Mouse (Mus musculus): Measurements from ENCODE around the gene Aspscr1.

Aspscr1 gene

DNA sequence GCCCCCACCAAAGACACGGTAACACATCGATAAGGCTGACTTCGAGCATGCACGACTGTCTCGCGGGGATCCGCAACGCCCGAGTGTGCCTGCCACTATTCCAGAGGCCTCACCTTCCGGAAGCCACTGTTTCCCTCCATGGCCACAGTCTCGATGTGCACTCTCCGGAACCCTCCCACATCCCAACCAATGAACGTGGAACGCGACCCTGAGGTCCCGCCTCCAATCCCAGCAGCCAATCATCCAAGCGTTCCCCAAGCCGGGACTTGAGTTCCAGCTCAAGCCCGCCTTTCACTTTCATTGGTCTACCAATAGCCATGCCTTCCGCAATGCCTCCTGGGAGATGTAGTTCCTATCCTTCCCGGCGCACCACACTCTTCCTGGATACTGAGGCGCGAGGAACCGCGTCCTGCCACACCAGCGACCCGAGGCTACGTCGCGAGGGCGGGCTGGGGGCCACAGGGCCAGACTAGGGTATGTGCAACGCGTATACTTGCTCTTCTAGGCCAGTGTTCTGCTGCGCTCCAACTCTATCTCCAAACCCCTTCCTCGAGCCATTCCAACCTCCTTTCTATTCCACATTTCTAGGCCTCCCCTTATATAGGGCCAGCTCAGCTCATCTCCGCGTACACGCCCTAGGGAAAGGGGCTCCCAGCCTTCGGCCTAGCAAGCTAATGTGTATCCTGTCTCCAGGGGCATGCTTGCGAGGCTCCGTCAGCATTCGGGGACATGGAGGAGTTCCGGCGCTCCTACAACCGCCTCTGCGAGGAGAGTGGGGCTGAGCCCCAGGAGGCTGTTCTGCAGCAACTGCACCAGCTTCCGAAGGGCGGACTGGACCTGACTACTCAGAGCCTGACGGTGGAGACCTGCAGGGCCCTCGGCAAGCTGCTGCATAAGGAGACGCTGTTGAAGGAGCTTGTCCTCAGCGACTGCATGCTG is 41.1 kb downstream of the Aspscr1 start, which contains the start of the genes Cenpx and Lrrc45:
Gene Cenpx (minus strand): TSS at position 159 of the 939 bp plus-strand sequence.
Gene Lrrc45 (plus strand): TSS at position 346 of the 939 bp plus-strand sequence.
- DNase-seq (ENCODE audit: low read depth, low spot score), result peak; percentile 99

DNA sequence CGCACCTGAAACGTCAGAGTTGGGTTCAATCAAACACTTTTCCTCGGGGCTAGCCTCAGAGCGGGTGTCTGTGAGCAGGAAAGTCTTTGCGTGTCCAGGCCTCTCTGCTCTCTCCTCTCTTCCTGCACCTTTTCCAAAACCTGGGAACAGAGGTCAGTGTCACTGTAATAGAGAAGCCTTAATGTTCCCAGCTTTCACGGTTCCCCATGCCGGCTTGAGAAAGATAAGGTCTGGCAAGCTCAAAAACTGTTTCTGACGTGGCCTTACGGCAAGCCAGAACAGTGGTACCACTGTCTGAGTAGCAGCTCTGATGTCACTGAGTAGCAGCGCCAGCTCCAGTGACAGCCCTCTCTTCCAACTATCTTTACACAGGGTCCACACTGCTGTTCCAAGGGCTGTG is 41.8 kb downstream of the Aspscr1 start:
- DNase-seq (ENCODE audit: low read depth, low spot score), result no peak

DNA sequence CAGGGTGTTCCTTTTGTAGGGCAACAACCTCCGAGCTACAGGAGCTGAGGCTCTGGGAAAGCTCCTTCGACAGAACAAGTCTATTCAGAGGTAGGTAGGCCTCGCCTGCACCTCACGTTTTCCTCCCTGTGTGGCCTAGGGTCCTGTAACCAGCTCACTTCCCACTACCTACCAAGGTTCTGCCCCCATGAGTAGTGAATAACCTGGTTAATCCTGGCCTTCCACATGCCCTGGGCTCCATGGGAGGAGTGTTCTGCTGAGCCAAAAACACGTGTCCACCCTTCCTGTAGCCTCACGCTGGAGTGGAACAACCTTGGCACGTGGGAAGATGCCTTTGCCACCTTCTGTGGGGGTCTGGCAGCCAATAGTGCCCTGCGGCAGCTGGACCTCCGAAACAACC is 42.4 kb downstream of the Aspscr1 start:
- no peak for DNase-seq (ENCODE audit: low read depth, low spot score)

DNA sequence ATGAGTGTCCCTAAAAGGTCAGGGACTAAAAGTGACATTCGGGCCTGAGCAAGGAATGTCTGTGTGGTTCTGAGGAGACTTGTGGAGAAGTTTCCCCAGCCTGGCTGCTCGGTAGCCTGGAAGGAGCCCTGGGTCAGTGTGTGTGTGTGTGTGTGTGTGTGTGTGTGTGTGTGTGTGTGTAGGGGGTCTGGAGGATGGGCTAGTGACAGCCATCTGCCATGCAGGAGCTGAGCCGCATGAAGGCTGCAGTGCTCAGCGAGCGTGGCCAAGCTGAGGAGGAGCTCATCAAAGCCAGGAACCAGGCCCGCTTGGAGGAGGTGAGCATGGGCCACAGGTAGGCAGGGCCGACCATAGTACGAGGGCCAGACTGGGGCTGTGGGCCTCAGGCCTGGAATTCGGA is 46.5 kb downstream of the Aspscr1 start:
- DNase-seq (ENCODE audit: low read depth, low spot score), result no peak

DNA sequence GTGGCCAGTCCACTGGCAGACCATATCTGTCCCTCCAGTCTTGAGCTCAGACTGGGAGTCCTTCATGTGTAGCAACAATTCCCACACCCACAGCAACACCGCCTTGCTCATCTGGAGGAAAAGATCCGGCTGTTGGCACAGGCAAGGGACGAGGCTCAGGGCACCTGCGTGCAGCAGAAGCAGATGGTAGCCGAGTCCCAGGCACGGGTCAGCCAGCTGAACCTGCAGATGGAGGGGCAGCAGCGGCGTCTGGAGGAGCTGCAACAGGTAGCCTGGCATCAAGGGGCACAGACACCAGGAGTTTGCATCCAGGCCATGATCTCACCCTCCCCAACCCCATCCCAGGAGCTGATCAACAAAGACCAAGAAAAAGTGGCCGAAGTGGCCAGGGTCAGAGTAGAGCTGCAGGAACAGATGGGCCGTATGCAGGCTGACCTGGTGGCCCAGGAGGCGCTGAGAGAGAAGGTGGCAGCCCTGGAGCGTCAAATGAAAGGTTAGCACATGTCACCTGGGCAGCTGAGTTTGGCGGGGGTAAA is 47.1 kb downstream of the Aspscr1 start:
- DNase-seq (ENCODE audit: low read depth, low spot score), result no peak

DNA sequence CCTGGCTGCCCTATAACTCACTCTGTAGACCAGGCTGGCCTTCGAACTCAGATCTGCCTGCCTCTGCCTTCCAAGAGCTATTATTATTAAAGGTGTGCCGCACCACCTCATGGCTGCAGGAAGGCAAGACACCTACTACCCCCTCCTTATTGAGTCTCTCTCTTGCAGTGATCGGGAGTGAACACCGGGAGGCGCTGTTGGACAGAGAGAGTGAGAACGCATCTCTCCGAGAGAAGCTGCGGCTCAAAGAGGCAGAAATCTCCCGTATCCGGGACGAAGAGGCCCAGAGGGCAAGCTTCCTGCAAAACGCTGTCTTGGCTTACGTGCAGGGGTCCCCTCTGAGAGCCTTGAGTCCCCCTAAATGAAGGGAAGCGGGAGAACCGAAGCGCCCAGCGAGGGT is 47.7 kb downstream of the Aspscr1 start:
- peak; percentile 96 for DNase-seq (ENCODE audit: low read depth, low spot score)

DNA sequence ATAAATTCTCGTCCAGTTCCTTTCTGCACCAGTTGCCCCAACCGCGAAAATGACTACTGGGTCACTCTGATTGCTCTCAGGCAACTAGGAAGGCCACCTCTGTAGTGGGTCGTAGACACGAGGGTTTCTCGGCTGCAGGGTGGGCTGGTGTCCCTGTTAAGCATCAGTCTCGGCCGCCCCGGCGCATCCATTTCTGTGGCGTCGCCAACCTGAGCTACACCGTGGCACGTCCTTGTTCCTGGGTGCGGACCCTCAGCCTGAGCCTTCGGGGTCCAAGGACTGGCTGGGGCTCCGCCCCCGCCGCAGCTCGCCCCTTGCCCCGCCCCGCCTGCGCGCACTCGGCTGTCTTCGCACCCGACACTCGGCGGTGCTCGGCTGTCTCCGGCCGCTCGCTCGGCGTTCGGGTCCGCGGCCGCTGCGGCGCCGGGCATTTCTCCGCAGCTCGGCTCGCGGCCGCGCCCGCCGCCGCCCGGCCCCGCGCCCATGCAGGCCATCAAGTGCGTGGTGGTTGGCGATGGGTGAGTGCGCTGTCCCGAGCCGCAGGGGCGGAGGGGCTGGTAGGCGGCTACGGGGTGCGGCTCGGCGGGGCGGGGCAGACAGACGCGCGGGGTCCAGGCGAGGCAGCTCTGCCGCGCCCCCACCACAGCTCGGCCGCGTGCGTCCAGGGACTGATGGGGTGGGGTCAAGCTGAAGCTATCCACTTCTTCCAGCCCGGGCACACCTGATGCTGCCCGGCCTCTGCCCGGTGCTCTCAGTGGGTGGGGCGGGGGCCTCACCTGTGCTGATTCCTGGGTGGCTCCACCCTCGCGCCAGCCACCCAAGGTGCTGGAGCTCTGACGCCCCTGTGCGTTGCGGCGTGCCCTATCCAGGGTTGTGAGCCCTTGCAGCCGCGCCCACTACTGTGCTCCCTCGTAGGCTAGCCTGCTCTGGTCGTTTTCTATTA is 48.6 kb downstream of the Aspscr1 start, which contains the start of gene Rac3:
Gene Rac3 (plus strand): TSS at position 347 of the 943 bp plus-strand sequence.
- DNase-seq (ENCODE audit: low read depth, low spot score), result peak; percentile 71

DNA sequence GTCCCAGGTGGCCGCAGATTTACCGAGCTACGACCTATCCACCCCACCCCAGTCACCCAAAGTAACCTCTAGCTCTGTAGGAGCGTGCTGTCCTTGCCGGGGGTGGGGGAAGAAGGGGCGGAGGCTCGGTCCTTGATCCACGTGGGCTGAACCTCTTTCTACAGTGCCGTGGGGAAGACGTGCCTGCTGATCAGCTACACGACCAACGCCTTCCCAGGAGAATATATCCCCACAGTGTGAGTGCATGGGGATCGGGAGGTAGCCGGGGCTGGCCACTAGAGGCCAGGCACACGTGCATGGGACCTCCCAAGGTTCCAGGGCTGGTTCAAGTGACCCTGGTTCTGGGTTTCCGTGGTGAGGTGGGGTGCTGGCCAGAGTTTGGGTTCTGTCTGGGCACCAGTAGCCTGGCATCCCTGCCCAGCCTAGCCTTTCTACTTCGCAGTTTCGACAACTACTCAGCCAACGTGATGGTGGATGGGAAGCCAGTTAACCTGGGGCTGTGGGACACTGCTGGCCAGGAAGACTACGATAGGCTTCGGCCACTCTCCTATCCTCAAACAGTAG is 49.4 kb downstream of the Aspscr1 start:
- DNase-seq (ENCODE audit: low read depth, low spot score), result no peak

DNA sequence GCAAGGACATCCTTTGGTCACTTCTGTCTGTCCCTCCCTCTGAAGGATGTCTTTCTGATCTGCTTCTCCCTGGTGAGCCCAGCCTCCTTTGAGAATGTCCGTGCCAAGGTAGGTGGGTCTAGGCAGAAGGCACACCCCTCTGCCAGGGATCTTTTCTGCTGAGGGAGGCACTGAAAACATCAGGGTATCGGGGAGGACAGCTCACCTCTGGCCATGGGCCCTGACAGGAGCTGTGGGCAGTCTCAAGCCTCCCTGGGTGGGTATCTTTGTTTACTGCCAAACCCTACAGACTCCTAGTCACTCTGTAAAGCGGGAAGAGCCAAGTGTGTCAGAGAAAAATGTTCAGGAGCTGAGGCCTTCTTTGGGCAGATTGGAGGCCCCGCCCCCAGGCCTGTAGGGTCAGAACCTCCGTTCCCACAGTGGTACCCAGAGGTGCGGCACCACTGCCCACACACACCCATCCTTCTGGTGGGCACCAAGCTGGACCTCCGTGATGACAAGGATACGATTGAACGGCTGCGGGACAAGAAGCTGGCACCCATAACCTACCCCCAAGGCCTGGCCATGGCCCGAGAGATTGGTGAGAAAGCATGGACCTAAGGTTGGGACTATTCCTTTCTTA is 50.1 kb downstream of the Aspscr1 start:
- DNase-seq (ENCODE audit: low read depth, low spot score), result no peak

DNA sequence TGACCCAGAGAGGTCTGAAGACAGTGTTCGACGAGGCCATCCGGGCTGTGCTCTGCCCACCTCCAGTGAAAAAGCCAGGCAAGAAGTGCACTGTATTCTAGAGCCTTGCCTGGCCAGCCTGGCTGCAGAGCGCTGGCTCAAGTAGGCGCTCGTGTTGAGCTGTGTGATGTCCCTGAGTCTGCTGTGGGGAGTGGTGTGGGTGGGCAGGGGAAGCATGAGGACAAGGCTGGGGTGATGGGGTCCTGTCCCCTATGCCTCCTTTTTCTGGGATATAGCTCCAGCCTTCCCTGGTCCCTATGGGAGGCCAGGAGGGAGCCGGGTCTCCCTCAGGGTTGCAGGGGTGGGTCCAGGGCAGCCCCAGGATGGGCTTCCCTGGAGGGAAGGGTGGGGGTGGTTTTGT is 50.7 kb downstream of the Aspscr1 start:
- DNase-seq (ENCODE audit: low read depth, low spot score), result no peak

DNA sequence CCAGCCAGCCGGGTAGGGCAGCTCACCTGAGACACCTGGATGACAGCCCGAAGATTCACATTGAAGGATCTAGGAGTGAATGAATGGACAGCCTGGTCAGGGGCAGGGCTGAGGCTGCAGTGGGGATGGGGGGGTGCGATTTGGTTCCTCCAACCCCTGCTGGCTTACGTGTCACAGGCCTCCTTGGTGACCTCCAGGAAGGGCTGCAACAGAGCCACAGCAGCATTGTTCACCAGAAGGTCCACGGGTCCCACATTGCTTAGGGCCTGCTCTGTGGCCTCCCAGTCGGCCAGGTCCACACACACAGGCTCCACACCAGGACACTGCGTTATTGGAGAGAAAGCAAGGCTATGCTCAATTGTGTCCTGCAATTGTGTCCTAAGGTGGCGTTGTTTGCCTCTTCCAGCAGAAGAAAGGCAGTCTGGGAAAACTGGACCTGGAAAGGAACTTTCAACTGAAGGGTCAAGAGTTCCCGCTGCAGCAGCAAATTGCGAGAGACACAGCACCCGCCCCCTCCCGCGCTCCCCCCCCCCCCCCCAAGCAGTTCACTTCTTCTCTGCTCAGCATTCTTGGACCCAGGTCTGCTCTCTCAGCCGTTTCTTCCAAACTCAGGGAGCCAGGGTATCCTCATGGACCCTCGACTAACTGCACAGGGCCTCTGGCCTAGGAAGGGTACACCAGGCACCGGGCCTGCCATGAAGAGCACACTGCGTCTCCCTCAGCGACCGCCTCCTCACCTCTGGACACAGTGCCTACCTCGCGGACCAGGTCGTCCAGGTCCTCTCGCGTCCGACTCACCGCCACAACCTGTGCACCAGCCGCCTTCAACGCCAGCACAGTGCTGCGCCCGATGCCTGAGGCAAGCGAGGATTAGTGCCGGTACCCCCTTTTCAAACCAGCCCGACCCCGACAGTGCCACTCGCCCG is 53.7 kb downstream of the Aspscr1 start:
- DNase-seq (ENCODE audit: low read depth, low spot score), result no peak

DNA sequence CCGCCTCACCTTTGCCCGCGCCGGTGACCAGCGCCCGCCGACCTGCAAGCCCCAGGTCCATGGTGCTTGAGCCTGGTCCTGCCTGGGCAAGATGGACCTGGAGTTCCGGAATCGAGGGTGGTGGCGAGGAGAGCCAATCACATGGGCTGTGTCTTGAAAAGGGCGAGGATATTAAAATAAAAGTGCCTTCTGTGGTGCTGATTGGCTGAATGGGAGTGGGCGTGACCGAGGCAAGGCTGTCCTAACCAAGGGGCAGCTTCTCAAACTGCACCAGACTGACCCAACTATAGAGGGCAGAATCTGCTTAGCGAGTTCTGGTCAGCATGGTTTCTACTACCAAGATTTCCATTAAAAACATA is 54.4 kb downstream of the Aspscr1 start, which contains the start of gene Dcxr:
Gene Dcxr (minus strand): TSS at position 113 of the 359 bp plus-strand sequence.
- DNase-seq (ENCODE audit: low read depth, low spot score), result peak; percentile 94

DNA sequence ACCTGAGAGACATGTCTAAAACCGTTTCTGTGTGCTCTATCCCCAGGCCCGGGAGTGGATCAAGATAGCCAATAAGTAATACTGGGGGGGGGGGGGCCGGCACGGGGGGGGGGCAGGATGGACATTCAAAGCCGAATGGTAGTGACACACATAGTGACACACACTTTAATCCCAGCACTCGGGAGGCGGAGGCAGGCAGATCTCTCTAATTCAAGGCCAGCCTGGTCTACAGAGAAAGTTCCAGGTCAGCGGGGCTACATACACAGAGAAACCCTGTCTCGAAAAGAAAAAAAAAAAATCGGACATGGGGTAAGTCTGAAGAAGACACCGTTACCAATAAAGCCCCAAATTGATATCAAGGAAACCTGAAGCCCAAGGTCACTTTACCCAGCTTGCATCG is 54.8 kb downstream of the Aspscr1 start:
- no peak for DNase-seq (ENCODE audit: low read depth, low spot score)

DNA sequence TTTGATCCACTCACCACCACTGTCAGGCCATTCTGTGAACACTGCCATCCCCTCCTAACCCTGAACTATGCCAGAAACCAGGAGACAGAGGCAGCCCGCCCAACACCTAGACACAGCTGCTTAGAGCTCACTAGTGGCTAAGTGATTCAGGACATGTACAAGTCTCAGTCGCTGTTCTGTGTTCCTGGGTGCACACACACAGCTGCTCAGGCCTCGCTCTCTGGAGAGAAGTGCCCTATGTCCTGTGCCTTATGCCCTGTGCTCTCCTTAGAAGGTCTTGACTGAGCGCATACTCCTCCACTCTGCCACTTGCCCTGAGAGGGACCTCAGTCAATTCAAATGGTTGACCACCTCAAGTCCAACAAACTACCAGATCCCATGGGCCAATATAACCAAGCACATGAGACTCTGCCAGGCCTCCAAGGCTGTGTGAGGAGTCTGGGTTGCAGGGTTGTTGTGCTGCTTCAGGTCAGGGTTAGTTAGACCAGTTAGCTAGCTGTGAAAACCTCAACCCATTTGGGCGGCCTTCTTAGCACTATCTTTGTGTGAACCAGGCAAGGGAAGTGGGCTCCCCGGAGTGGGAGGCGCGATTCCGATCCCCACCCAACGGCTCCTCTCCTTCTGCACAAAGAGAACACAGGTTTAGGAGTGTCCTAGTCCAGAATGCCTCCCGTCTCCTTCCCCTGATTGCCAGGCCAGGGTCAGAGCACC is 55.9 kb downstream of the Aspscr1 start:
- DNase-seq (ENCODE audit: low read depth, low spot score), result no peak

DNA sequence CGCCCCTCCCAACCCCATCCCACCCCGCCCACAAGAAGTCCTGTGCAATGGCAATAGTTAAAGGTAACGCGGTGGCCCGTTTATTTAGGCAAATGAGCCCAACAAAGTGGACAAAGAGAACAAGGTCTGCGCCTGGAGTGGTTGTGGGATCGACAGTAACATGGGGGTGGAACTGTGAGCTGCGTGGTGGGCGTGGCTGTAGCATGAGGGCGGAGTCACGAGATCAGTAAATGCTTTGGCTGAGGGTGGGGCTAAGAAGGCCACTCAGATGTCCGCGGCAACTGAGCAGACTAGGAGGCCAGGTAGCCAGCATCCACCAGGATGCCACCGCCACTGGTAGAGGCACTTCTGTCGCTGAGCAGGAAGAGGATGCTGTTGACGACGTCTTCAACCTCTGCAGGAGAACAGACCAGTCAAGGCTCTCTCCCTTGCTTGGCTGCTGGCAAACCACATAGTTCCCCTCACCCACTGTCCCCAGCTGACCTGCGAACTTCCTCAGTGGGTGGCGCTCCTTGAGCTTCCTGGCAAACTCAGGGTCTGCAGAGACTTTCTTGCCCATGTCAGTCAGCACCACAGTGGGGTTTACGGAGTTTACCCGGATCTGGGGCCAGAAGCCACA is 56.8 kb downstream of the Aspscr1 start:
- peak; percentile 32 for DNase-seq (ENCODE audit: low read depth, low spot score)

DNA sequence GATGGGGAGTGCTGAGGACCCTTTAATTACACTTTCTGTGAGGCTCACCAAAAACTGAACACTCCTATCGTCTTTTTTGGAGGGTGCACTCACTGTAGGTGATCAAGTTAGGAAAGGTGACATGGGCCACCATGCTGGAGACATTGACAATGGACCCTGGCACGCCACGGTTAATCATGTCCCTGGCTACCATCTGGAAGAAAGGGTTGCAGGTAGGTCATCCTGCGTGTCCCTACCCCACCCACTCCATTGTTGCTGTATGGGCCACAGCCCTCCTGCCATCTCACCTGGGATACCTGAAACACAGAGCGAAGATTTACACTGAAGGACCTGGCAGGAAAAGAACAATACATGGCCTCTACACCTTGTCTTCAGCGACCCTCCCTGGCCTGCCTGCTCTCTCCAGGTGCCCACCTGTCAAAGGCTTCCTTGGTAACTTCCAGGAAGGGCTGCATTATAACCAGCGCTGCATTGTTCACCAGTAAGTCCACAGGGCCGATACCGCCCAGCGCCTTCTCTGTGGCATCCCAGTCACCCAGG is 57.6 kb downstream of the Aspscr1 start:
- DNase-seq (ENCODE audit: low read depth, low spot score), result no peak

DNA sequence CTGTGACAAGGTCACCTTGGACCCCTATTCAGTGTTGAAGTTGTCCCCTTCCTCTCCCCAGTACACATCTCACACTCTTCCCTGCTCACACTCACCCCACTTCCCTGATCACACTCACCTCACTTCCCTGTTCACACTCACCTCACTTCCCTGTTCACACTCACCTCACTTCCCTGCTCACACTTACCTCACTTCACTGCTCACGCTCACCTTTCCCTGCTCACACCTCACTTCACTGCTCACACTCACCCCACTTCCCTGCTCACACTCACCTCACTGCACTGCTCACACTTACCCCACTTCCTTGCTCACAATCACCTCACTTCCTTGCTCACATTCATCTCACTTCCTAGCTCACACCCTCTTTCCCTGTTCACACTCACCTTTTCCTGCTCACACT is 58.6 kb downstream of the Aspscr1 start:
- DNase-seq (ENCODE audit: low read depth, low spot score), result no peak

DNA sequence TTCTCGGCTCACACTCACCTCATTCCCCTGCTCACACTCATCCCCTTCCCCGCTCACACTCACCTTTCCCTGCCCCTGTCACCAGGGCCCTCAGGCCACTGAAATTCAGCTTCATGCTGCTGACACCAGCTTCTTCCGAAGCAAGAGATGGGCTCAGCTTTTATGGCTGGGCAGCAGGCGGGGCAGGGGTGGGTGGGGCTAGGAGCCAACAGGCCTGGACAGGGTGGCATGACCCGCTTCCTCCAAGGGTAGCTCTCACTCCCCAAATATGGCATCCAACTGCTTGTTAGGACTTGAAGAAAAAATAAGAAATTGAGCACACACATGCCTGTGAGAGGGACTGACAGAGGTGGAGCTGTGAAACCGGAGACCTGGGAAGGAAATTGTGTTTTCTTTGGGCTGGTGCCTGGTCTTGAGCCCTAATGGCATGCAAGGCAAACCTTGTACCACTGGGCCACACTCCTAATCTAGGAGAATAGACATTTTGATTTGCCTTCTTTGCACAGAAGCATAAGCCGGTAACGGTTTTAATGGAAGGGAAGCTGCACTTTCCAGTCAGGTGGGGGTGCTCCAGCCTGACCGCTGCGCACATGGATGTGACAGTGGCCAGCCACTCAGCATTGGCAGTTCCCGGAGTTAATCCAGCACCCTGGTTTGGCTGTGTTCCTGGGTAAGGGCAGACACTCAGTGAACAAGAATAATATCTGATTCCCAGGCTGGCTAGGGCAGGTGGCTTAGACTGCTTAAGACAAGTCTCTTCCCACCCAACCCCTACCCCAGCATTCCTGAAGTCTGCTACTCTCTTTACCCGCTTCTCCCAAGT is 59.3 kb downstream of the Aspscr1 start, which contains the start of gene Cbr2:
Gene Cbr2 (minus strand): TSS at position 257 of the 823 bp plus-strand sequence.
- DNase-seq (ENCODE audit: low read depth, low spot score), result no peak
